Mouse (Mus musculus): ENCODE measurements around the gene Gm38431. TPM values are rescaled to one million over a fixed set of nuclear protein-coding genes. Genes with fewer than 3 reads are reported as not detected.

The Gm38431 gene
- polyA plus RNA-seq, 1 experiment from 2014 or later = 2.0 TPM

DNA sequence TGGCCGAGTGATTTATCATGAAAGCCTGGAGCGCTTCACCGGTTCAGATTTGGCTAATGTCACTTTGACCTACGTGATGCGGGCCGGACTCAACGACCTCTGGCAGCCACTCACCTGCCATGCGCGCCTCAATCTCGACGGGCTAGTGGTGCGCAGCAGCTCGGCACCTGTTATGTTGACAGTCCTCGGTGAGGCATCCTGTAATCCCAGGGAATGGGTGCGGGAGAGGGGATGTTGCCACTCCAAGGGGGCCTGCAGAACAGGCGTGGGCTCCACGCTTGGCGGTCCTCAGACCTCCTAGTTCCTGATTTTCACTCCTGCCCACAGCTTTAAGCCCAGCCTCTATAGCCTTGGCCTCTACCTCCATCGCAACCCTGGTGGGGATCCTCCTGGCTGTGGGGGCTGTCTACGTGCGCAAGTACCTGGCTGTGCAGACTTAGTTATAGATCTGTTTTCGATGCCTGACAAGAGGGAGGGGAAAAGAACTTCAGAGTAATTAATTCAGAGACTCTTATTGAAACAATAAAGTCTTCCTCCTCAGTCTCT is 61.7 kb downstream of the Gm38431 start:
- no peaks in the 10 kb centered on the region for H3K36me3 ChIP-seq (ENCODE audit: control insufficient read depth, insufficient read depth)
- H3K4me2 ChIP-seq (ENCODE audit: low read depth, low read length) = peak overlapping the region; percentile 95
- peak overlapping the region; percentile 67; the same call in 1 of the 2 replicates for H3K9ac ChIP-seq (ENCODE audit: low read length)
- H3K27me3 ChIP-seq (ENCODE audit: control insufficient read depth, insufficient read depth, low read length) = peaks cover 33% of the 10 kb centered on the region
- H3K27ac ChIP-seq (ENCODE audit: low read length) = no peak overlapping the region
- H3K9me3 ChIP-seq (replicated peaks; ENCODE audit: control insufficient read depth, low read length) = no peaks in the 10 kb centered on the region
- peaks cover 42% of the 10 kb centered on the region for H3K4me1 ChIP-seq (ENCODE audit: control insufficient read depth, insufficient read depth, low read length)
- H3K4me3 ChIP-seq (ENCODE audit: low read length) = peak overlapping the region; percentile 62
- 20% methylated on average over 22 of the region's 22 CpGs for whole genome bisulfite sequencing
- ATAC-seq (replicated peaks; ENCODE audit: extremely low read depth, insufficient read depth, low FRiP score) = no peak

- no peaks in the 10 kb centered on the region for H3K36me3 ChIP-seq (ENCODE audit: control insufficient read depth, insufficient read depth)
- peak within 1 kb of the TSS; percentile 67 for H3K9ac ChIP-seq (ENCODE audit: low read length)
- ATAC-seq (replicated peaks; ENCODE audit: extremely low read depth, insufficient read depth, low FRiP score) = peak; percentile 35
- H3K27me3 ChIP-seq (ENCODE audit: control insufficient read depth, insufficient read depth, low read length) = peaks cover 26% of the 10 kb centered on the region
- H3K4me2 ChIP-seq (ENCODE audit: low read depth, low read length) = peak within 1 kb of the TSS; percentile 95
- peaks cover 39% of the 10 kb centered on the region for H3K4me1 ChIP-seq (ENCODE audit: control insufficient read depth, insufficient read depth, low read length)
- H3K4me3 ChIP-seq (ENCODE audit: low read length) = peak within 1 kb of the TSS; percentile 62
- 0 out of 2 replicates have a peak within 1 kb of the TSS, but pooled peaks have one; percentile 36 for H3K27ac ChIP-seq (ENCODE audit: low read length)
- WGBS = 2% methylated on average over 37 of the region's 37 CpGs
- no peaks in the 10 kb centered on the region for H3K9me3 ChIP-seq (replicated peaks; ENCODE audit: control insufficient read depth, low read length)
These were observed 62.3 kb downstream of the Gm38431 start, which contains the start of gene Icam4 for GRCm38 (mm10) chr9:21029291-21030054. Gene Icam4 (plus strand): TSS chr9:21029373.

GRCm38 (mm10) chr9:21028560-21029110 is 63.2 kb downstream of the Gm38431 start:
- H3K9ac ChIP-seq (ENCODE audit: low read length) = no peak overlapping the region
- no peak overlapping the region for H3K4me3 ChIP-seq (ENCODE audit: low read length)
- no peak overlapping the region for H3K4me2 ChIP-seq (ENCODE audit: low read depth, low read length)
- WGBS = 73% methylated on average over 6 of the region's 6 CpGs
- H3K27me3 ChIP-seq (ENCODE audit: control insufficient read depth, insufficient read depth, low read length) = peaks cover 20% of the 10 kb centered on the region
- no peaks in the 10 kb centered on the region for H3K9me3 ChIP-seq (replicated peaks; ENCODE audit: control insufficient read depth, low read length)
- peaks cover 39% of the 10 kb centered on the region for H3K4me1 ChIP-seq (ENCODE audit: control insufficient read depth, insufficient read depth, low read length)
- ATAC-seq (replicated peaks; ENCODE audit: extremely low read depth, insufficient read depth, low FRiP score) = no peak
- H3K27ac ChIP-seq (ENCODE audit: low read length) = no peak overlapping the region
- H3K36me3 ChIP-seq (ENCODE audit: control insufficient read depth, insufficient read depth) = no peaks in the 10 kb centered on the region

- no peaks in the 10 kb centered on the region for H3K9me3 ChIP-seq (replicated peaks; ENCODE audit: control insufficient read depth, low read length)
- no peak for ATAC-seq (replicated peaks; ENCODE audit: extremely low read depth, insufficient read depth, low FRiP score)
- peaks cover 13% of the 10 kb centered on the region for H3K27me3 ChIP-seq (ENCODE audit: control insufficient read depth, insufficient read depth, low read length)
- H3K36me3 ChIP-seq (ENCODE audit: control insufficient read depth, insufficient read depth) = no peaks in the 10 kb centered on the region
- no peak overlapping the region for H3K4me2 ChIP-seq (ENCODE audit: low read depth, low read length)
- no peak overlapping the region for H3K4me3 ChIP-seq (ENCODE audit: low read length)
- H3K27ac ChIP-seq (ENCODE audit: low read length) = no peak overlapping the region
- peaks cover 33% of the 10 kb centered on the region for H3K4me1 ChIP-seq (ENCODE audit: control insufficient read depth, insufficient read depth, low read length)
- 66% methylated on average over 8 of the region's 8 CpGs for WGBS
- H3K9ac ChIP-seq (ENCODE audit: low read length) = no peak overlapping the region
These were observed 64.0 kb downstream of the Gm38431 start for GRCm38 (mm10) chr9:21027774-21028290.

GRCm38 (mm10) chr9:21026849-21027248 is 64.9 kb downstream of the Gm38431 start:
- ATAC-seq (replicated peaks; ENCODE audit: extremely low read depth, insufficient read depth, low FRiP score) = no peak
- H3K4me3 ChIP-seq (ENCODE audit: low read length) = no peak overlapping the region
- no peak overlapping the region for H3K4me2 ChIP-seq (ENCODE audit: low read depth, low read length)
- peaks cover 23% of the 10 kb centered on the region for H3K4me1 ChIP-seq (ENCODE audit: control insufficient read depth, insufficient read depth, low read length)
- 79% methylated on average over 12 of the region's 12 CpGs for WGBS
- no peaks in the 10 kb centered on the region for H3K9me3 ChIP-seq (replicated peaks; ENCODE audit: control insufficient read depth, low read length)
- no peak overlapping the region for H3K27ac ChIP-seq (ENCODE audit: low read length)
- peaks cover 3% of the 10 kb centered on the region for H3K27me3 ChIP-seq (ENCODE audit: control insufficient read depth, insufficient read depth, low read length)
- H3K9ac ChIP-seq (ENCODE audit: low read length) = no peak overlapping the region
- H3K36me3 ChIP-seq (ENCODE audit: control insufficient read depth, insufficient read depth) = no peaks in the 10 kb centered on the region

DNA sequence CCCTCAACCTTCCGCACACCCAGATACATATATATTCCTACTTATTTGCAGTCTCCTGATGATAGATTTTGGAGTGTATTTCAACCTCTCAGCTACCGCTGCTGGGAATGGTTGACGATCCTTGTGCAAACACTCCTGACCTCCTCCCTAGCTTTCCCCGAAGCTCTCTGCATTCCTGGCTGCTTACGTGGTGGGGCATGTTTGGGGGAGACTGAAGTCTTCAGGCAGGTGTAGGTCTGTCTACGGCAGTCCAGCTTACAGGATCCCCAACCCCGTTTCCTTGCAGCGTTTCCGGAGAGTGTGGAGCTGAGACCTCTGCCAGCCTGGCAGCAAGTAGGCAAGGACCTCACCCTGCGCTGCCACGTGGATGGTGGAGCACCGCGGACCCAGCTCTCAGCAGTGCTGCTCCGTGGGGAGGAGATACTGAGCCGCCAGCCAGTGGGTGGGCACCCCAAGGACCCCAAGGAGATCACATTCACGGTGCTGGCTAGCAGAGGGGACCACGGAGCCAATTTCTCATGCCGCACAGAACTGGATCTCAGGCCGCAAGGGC is 66.5 kb downstream of the Gm38431 start:
- Histone ChIP-seq H3K27me3 (ENCODE audit: control insufficient read depth, insufficient read depth, low read length) (no peaks in the 10 kb centered on the region; the same call in 1 of the 2 replicates), H3K4me3 (ENCODE audit: low read length) (no peak overlapping the region)

DNA sequence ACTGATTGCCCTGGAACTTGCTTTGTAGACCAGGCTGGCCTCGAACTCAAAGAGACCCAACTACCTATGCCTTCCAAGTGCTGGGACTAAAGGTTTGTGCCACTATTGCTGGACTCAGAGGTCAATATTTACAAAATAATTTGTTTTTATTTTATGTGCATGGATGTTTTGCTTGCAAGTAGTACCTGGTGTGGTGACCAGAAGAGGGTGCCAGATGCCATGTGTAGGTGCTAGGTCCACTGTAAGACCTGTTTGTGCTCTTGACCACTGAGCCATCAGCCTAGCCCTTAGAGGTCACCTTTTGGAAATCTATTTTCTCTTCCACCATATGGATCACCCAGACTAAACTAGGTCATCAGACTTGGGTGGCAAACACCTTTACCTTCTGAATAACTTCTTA is 69.1 kb downstream of the Gm38431 start:
- no peak overlapping the region for H3K4me2 ChIP-seq (ENCODE audit: low read depth, low read length)
- no peaks in the 10 kb centered on the region for H3K4me1 ChIP-seq (ENCODE audit: control insufficient read depth, insufficient read depth, low read length)
- H3K9me3 ChIP-seq (replicated peaks; ENCODE audit: control insufficient read depth, low read length) = no peaks in the 10 kb centered on the region
- no peak overlapping the region for H3K27ac ChIP-seq (ENCODE audit: low read length)
- H3K27me3 ChIP-seq (ENCODE audit: control insufficient read depth, insufficient read depth, low read length) = no peaks in the 10 kb centered on the region
- no peak overlapping the region for H3K4me3 ChIP-seq (ENCODE audit: low read length)
- no peaks in the 10 kb centered on the region for H3K36me3 ChIP-seq (ENCODE audit: control insufficient read depth, insufficient read depth)
- ATAC-seq (replicated peaks; ENCODE audit: extremely low read depth, insufficient read depth, low FRiP score) = no peak
- WGBS = 83% methylated on average over 1 of the region's 1 CpGs
- H3K9ac ChIP-seq (ENCODE audit: low read length) = no peak overlapping the region

More for the DNA sequence above, 66.5 kb downstream of the Gm38431 start:
- 64% methylated on average over 19 of the region's 19 CpGs for WGBS
- H3K9ac ChIP-seq (ENCODE audit: low read length) = no peak overlapping the region
- H3K4me2 ChIP-seq (ENCODE audit: low read depth, low read length) = no peak overlapping the region
- peaks cover 14% of the 10 kb centered on the region for H3K4me1 ChIP-seq (ENCODE audit: control insufficient read depth, insufficient read depth, low read length)
- no peak for ATAC-seq (replicated peaks; ENCODE audit: extremely low read depth, insufficient read depth, low FRiP score)
- no peaks in the 10 kb centered on the region for H3K9me3 ChIP-seq (replicated peaks; ENCODE audit: control insufficient read depth, low read length)
- H3K27ac ChIP-seq (ENCODE audit: low read length) = no peak overlapping the region
- H3K36me3 ChIP-seq (ENCODE audit: control insufficient read depth, insufficient read depth) = no peaks in the 10 kb centered on the region

DNA sequence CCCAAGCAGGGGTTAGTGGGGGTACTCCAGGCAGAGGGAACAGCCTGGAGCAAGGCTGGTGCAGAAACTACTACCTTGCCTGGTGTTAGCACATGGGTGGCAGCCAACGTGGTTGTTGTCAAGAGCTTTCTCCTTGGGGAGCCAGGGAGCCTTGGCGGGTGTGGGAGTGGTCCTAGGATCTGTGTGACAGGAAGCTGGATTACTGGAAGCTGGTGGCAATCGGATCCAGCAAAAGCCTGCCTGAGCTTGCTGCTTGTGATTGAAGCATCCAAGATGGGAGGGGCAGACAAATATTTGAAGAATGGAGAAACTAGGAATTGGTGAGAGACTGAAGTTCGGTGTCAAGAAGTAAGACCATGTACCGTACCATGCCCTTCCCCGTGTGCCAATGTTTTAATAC is 69.5 kb downstream of the Gm38431 start:
- 52% methylated on average over 6 of the region's 6 CpGs for WGBS
- ATAC-seq (replicated peaks; ENCODE audit: extremely low read depth, insufficient read depth, low FRiP score) = no peak

More for the DNA sequence above, 69.5 kb downstream of the Gm38431 start:
- no peak overlapping the region for H3K27ac ChIP-seq (ENCODE audit: low read length)
- peaks cover 4% of the 10 kb centered on the region for H3K27me3 ChIP-seq (ENCODE audit: control insufficient read depth, insufficient read depth, low read length)
- H3K4me2 ChIP-seq (ENCODE audit: low read depth, low read length) = no peak overlapping the region
- H3K9me3 ChIP-seq (replicated peaks; ENCODE audit: control insufficient read depth, low read length) = no peaks in the 10 kb centered on the region
- no peaks in the 10 kb centered on the region for H3K4me1 ChIP-seq (ENCODE audit: control insufficient read depth, insufficient read depth, low read length)
- H3K36me3 ChIP-seq (ENCODE audit: control insufficient read depth, insufficient read depth) = no peaks in the 10 kb centered on the region
- H3K4me3 ChIP-seq (ENCODE audit: low read length) = no peak overlapping the region
- H3K9ac ChIP-seq (ENCODE audit: low read length) = no peak overlapping the region
